Mouse (Mus musculus) thymus, adult 2 months (tissue): ENCODE measurements at regions not wholly inside any gene's neighbourhood (a gene's known extent, or its start where the extent isn't known, plus 50 kb on each side); places are given as distances from the start of the nearest gene placed in this dataset.
"Not testable (repeated sequence)": the region's sequence is repeated elsewhere in the genome, so short reads cannot be mapped to it uniquely, and the experiment has no call there.

Experiments used
- DNase-seq: peaks from one replicate; pipeline ENCODE4 v3.0.0; 2021
- H3K27ac ChIP-seq: fragments of 200-500 bp; 2 replicates; pipeline ENCODE4 v1.5.1; 2012; ENCODE audit warnings: low read length, control low read depth; ENCODE audit not compliant: control insufficient read depth, insufficient read depth
- H3K27me3 ChIP-seq: fragments of 200-500 bp; 2 replicates; pipeline ENCODE4 v1.6.1; 2012; ENCODE audit warnings: mild to moderate bottlenecking, low read length, moderate library complexity, mixed read lengths; ENCODE audit not compliant: control insufficient read depth, insufficient read depth
- H3K36me3 ChIP-seq: fragments of 200-500 bp; 2 replicates; pipeline ENCODE4 v1.6.1; 2012; ENCODE audit warnings: mild to moderate bottlenecking, low read length, moderate library complexity; ENCODE audit not compliant: control insufficient read depth, insufficient read depth
- H3K4me1 ChIP-seq: fragments of 200-500 bp; replicated peaks from 2 replicates; pipeline ENCODE4 v1.6.1; 2012; ENCODE audit warnings: low read length; ENCODE audit not compliant: control insufficient read depth, insufficient read depth
- H3K4me3 ChIP-seq: fragments of 200-500 bp; 2 replicates; pipeline ENCODE4 v1.5.1; 2012; ENCODE audit warnings: mild to moderate bottlenecking, low read length, control low read depth, moderate library complexity; ENCODE audit not compliant: control insufficient read depth, insufficient read depth
- CTCF ChIP-seq: fragments of 200-500 bp; IDR thresholded peaks from 2 replicates; pipeline ENCODE4 v1.5.1; 2012; ENCODE audit warnings: mild to moderate bottlenecking, control low read depth, low read length, moderate library complexity, borderline replicate concordance; ENCODE audit not compliant: control insufficient read depth, poor library complexity, insufficient read depth; ENCODE audit errors: extremely low read depth
- POLR2A ChIP-seq: fragments of 200-500 bp; IDR thresholded peaks from 2 replicates; pipeline ENCODE4 v1.6.1; 2012; ENCODE audit warnings: mild to moderate bottlenecking, low read length, control low read depth, moderate library complexity; ENCODE audit not compliant: control insufficient read depth, poor library complexity, insufficient read depth; ENCODE audit errors: extremely low read depth
- WGBS: fragments of 180-500 bp; shearing (Covaris S2); methylation state at CpG from one replicate; pipeline ENCODE4 v1.1.7; 2018; 5-methylcytosine and 5-hydroxymethylcytosine counted together

DNA sequence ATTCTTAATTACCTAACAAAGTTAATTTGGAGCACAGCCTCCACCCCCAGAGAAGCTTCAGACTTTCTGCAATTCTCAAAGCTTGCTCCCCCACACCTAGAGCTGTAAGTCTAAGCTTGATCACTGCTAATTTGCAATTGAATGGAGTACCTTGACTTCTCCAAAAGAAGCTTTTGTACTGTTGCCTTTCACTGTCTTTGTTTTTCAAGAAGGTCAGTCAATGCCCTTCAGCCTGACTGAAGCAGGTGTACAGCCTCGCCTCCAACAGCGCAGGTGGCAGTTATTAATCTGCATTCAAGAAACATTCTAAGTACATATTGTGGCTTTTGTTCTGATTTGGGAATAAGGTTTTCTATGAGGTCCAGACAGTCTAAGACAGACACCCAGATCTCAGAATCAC, 201.7 kb upstream of the Cntn5 start:
- no peak for TF ChIP-seq CTCF
- TF ChIP-seq POLR2A, result no peak
- no peaks in the 10 kb centered on the region for H3K27me3 ChIP-seq
- no peaks in the 10 kb centered on the region for H3K36me3 ChIP-seq
- DNase-seq, result no peak
- 98% methylated on average over 2 of the region's 2 CpGs for WGBS
- no peak overlapping the region for H3K4me3 ChIP-seq
- H3K4me1 ChIP-seq, result no peaks in the 10 kb centered on the region
- H3K27ac ChIP-seq, result no peak overlapping the region

DNA sequence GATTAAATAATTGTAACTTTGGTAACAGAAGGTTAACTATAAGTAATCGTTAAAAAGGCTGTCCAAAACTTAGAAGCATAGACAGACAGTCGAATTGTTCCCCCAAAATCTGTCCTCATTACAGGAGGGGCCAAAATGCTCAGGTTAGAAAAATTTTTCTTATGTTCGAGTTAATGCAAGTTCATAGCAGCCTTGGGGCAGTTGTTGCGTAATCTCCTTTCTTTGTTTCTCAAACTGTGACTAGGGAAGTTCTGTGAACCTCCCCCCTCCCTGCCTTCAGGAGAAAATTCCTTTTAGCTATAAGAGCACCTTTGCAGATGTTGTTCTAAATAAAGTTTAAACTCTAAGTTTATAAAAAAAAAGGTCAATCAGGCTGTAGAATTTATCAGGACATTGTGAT, 198.9 kb upstream of the Cntn5 start:
- TF ChIP-seq POLR2A (no peak), CTCF (no peak)
- Histone ChIP-seq H3K27me3 (no peaks in the 10 kb centered on the region), H3K27ac (no peak overlapping the region), H3K4me1 (no peaks in the 10 kb centered on the region), H3K4me3 (no peak overlapping the region), H3K36me3 (no peaks in the 10 kb centered on the region)
- 83% methylated on average over 4 of the region's 4 CpGs for WGBS
- DNase-seq, result no peak

- DNase-seq, result no peak
- H3K4me3 ChIP-seq, result no peak overlapping the region
- no peaks in the 10 kb centered on the region for H3K36me3 ChIP-seq
- H3K27me3 ChIP-seq, result no peaks in the 10 kb centered on the region
- no peaks in the 10 kb centered on the region for H3K4me1 ChIP-seq
- no peak for TF ChIP-seq POLR2A
- no peak for TF ChIP-seq CTCF
- H3K27ac ChIP-seq, result no peak overlapping the region
- 91% methylated on average over 1 of the region's 1 CpGs for WGBS
Observed at GRCm38 (mm10) chr9:11092874-11093273, 188.3 kb upstream of the Cntn5 start.

GRCm38 (mm10) chr9:11067125-11067524, 162.6 kb upstream of the Cntn5 start:
- H3K4me1 ChIP-seq, H3K4me3 ChIP-seq, H3K27ac ChIP-seq, DNase-seq, H3K36me3 ChIP-seq, H3K27me3 ChIP-seq: not testable (repeated sequence)
- 58% methylated on average over 2 of the region's 2 CpGs for WGBS

- TF ChIP-seq CTCF (no peak), POLR2A (no peak)
- Histone ChIP-seq H3K36me3 (no peaks in the 10 kb centered on the region), H3K27me3 (no peaks in the 10 kb centered on the region), H3K27ac (no peak overlapping the region), H3K4me3 (no peak overlapping the region), H3K4me1 (no peaks in the 10 kb centered on the region)
- 89% methylated on average over 1 of the region's 1 CpGs for WGBS
- no peak for DNase-seq
Observed at GRCm38 (mm10) chr9:11062856-11063255, 158.3 kb upstream of the Cntn5 start.
